Mouse (Mus musculus) kidney, embryonic 14.5 days (tissue): ENCODE data around the gene Bend3. TPM values are rescaled to one million over a fixed set of nuclear protein-coding genes. Genes with fewer than 3 reads are reported as not detected.

Experiments
- ATAC-seq: fragments of 200-750 bp; cut with Nextera tagmentation; 2 replicates; pipeline ENCODE4 v1.8.0; 2017; ENCODE audit warnings: moderate number of reproducible peaks, mild to moderate bottlenecking, moderate TSS enrichment, moderate library complexity; ENCODE audit not compliant: low FRiP score, low TSS enrichment
- H3K27ac ChIP-seq: fragments of 300-500 bp; sonication (generic); 2 replicates; pipeline ENCODE4 v1.5.1; 2014; ENCODE audit warnings: low read depth, mild to moderate bottlenecking, low read length, moderate library complexity, mixed read lengths
- H3K27me3 ChIP-seq: fragments of 300-500 bp; sonication (generic); 2 replicates; pipeline ENCODE4 v1.6.1; 2014; ENCODE audit warnings: mild to moderate bottlenecking, low read length; ENCODE audit not compliant: control insufficient read depth, insufficient read depth
- H3K36me3 ChIP-seq: fragments of 300-500 bp; sonication (generic); 2 replicates; pipeline ENCODE4 v1.6.1; 2014; ENCODE audit warnings: low read length, mixed read lengths; ENCODE audit not compliant: control insufficient read depth, insufficient read depth
- H3K4me1 ChIP-seq: fragments of 300-500 bp; sonication (generic); 2 replicates; pipeline ENCODE4 v1.6.1; 2014; ENCODE audit warnings: low read length, mixed read lengths; ENCODE audit not compliant: control insufficient read depth, insufficient read depth
- H3K4me2 ChIP-seq: fragments of 300-500 bp; sonication (generic); replicated peaks from 2 replicates; pipeline ENCODE4 v1.6.1; 2014; ENCODE audit warnings: low read depth, mild to moderate bottlenecking, low read length
- H3K4me3 ChIP-seq: fragments of 300-500 bp; sonication (generic); 2 replicates; pipeline ENCODE4 v1.5.1; 2014; ENCODE audit warnings: mild to moderate bottlenecking, low read length
- H3K9ac ChIP-seq: fragments of 300-500 bp; sonication (generic); 2 replicates; pipeline ENCODE4 v1.6.1; 2014; ENCODE audit warnings: low read depth, mild to moderate bottlenecking, low read length, moderate library complexity
- H3K9me3 ChIP-seq: fragments of 300-500 bp; sonication (generic); 2 replicates; pipeline ENCODE4 v1.6.1; 2016; ENCODE audit warnings: low read length; ENCODE audit not compliant: control insufficient read depth
- WGBS: fragments of 180-500 bp; shearing (Covaris S2); extraction: QIAGEN DNeasy Blood & Tissue Kit; methylation state at CpG from one replicate; pipeline ENCODE4 v1.1.7; 2014; 5-methylcytosine and 5-hydroxymethylcytosine counted together
- polyA plus RNA-seq: library from polyadenylated mRNA; unstranded; fragments of >200 nt; fragmentation: Nextera tagmentation; extraction: Ambion mirVana; gene quantifications from 2 replicates; pipeline ENCODE4 v1.2.1, GENCODE M21; 2014

Bend3 gene
- polyA plus RNA-seq, 1 experiment from 2014 or later, result 8.9 TPM

GRCm38 (mm10) chr10:43485751-43486268, 7.2 kb downstream of the Bend3 start:
- H3K9me3 ChIP-seq, result no peaks in the 10 kb centered on the region
- H3K9ac ChIP-seq, result no peak overlapping the region
- no peak overlapping the region for H3K4me2 ChIP-seq
- no peak overlapping the region for H3K27ac ChIP-seq
- peaks cover 24% of the 10 kb centered on the region for H3K4me1 ChIP-seq
- no peak overlapping the region for H3K4me3 ChIP-seq
- no peak for ATAC-seq
- no peaks in the 10 kb centered on the region for H3K36me3 ChIP-seq
- 73% methylated on average over 6 of the region's 6 CpGs for WGBS
- no peaks in the 10 kb centered on the region for H3K27me3 ChIP-seq

DNA sequence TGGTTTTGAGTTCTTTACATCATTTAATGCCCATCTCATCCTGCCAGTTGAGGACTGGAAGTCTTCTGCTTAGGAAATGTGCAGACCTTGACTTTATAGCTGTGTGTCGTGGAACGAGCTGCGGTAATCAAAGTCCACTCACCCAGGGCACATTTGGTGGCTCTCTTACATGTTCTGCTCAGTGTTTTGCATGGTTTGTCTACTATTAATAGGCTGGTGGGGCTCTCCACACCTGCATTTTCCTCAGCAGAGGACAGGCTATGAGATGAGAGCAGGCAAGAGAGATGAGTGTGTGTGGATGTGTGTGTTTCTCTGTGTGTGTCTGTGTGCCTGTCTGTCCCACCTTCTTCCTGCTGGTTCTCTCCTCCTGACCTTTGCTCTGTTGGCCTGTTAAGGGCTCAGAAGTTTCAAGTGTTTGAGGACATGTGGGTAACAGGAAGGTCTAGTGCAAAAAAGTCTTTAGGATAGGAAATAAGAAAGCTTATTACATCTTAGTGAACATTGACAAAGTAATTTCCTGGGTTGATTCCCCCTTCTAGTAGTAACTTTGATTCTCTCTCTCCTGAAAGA, 8.9 kb downstream of the Bend3 start:
- H3K36me3 ChIP-seq, result no peaks in the 10 kb centered on the region
- H3K27ac ChIP-seq, result no peak overlapping the region
- H3K4me3 ChIP-seq, result no peak overlapping the region
- H3K9ac ChIP-seq, result no peak overlapping the region
- no peaks in the 10 kb centered on the region for H3K27me3 ChIP-seq
- no peaks in the 10 kb centered on the region for H3K9me3 ChIP-seq
- H3K4me2 ChIP-seq, result no peak overlapping the region
- ATAC-seq, result no peak
- H3K4me1 ChIP-seq, result peaks cover 19% of the 10 kb centered on the region
- 64% methylated on average over 3 of the region's 3 CpGs for WGBS

- Histone ChIP-seq H3K27ac (no peak overlapping the region), H3K27me3 (no peaks in the 10 kb centered on the region), H3K9me3 (no peaks in the 10 kb centered on the region), H3K4me3 (no peak overlapping the region), H3K9ac (no peak overlapping the region), H3K36me3 (no peaks in the 10 kb centered on the region), H3K4me1 (peaks cover 17% of the 10 kb centered on the region), H3K4me2 (no peak overlapping the region)
- no peak for ATAC-seq
- WGBS, result 59% methylated on average over 4 of the region's 4 CpGs
Observed at GRCm38 (mm10) chr10:43488258-43488657, 9.6 kb downstream of the Bend3 start.

GRCm38 (mm10) chr10:43489139-43489538, 10.5 kb downstream of the Bend3 start:
- Histone ChIP-seq H3K4me3 (no peak overlapping the region), H3K4me1 (peaks cover 11% of the 10 kb centered on the region), H3K27me3 (no peaks in the 10 kb centered on the region), H3K9ac (no peak overlapping the region), H3K4me2 (no peak overlapping the region), H3K9me3 (no peaks in the 10 kb centered on the region), H3K27ac (no peak overlapping the region), H3K36me3 (peaks cover 2% of the 10 kb centered on the region; the same call in 1 of the 2 replicates)
- ATAC-seq, result no peak
- 81% methylated on average over 7 of the region's 7 CpGs for WGBS

GRCm38 (mm10) chr10:43489550-43489949, 10.9 kb downstream of the Bend3 start:
- Histone ChIP-seq H3K4me3 (no peak overlapping the region), H3K36me3 (peaks cover 5% of the 10 kb centered on the region; the same call in 1 of the 2 replicates), H3K4me1 (peaks cover 11% of the 10 kb centered on the region), H3K4me2 (no peak overlapping the region), H3K9me3 (no peaks in the 10 kb centered on the region), H3K27ac (no peak overlapping the region), H3K9ac (no peak overlapping the region), H3K27me3 (no peaks in the 10 kb centered on the region)
- WGBS, result 20% methylated on average over 6 of the region's 6 CpGs
- ATAC-seq, result peak; percentile 20; the same call in 1 of the 2 replicates

- H3K27ac ChIP-seq, result no peak overlapping the region
- 68% methylated on average over 8 of the region's 8 CpGs for WGBS
- H3K4me3 ChIP-seq, result no peak overlapping the region
- peaks cover 10% of the 10 kb centered on the region for H3K36me3 ChIP-seq
- H3K9me3 ChIP-seq, result no peaks in the 10 kb centered on the region
- H3K9ac ChIP-seq, result no peak overlapping the region
- peaks cover 11% of the 10 kb centered on the region for H3K4me1 ChIP-seq
- ATAC-seq, result no peak
- no peak overlapping the region for H3K4me2 ChIP-seq
- no peaks in the 10 kb centered on the region for H3K27me3 ChIP-seq
Observed at GRCm38 (mm10) chr10:43490034-43490433, 11.4 kb downstream of the Bend3 start.

- no peaks in the 10 kb centered on the region for H3K9me3 ChIP-seq
- H3K4me3 ChIP-seq, result no peak overlapping the region
- H3K27ac ChIP-seq, result no peak overlapping the region
- WGBS, result 82% methylated on average over 5 of the region's 5 CpGs
- peaks cover 17% of the 10 kb centered on the region for H3K36me3 ChIP-seq
- H3K4me2 ChIP-seq, result no peak overlapping the region
- peaks cover 11% of the 10 kb centered on the region for H3K4me1 ChIP-seq
- ATAC-seq, result no peak
- no peak overlapping the region for H3K9ac ChIP-seq
- no peaks in the 10 kb centered on the region for H3K27me3 ChIP-seq
Observed at GRCm38 (mm10) chr10:43490846-43491245, 12.2 kb downstream of the Bend3 start.

- H3K27ac ChIP-seq, result no peak overlapping the region
- H3K4me1 ChIP-seq, result no peaks in the 10 kb centered on the region
- no peak for ATAC-seq
- no peaks in the 10 kb centered on the region for H3K9me3 ChIP-seq
- H3K36me3 ChIP-seq, result peaks cover 53% of the 10 kb centered on the region
- H3K27me3 ChIP-seq, result no peaks in the 10 kb centered on the region
- H3K9ac ChIP-seq, result no peak overlapping the region
- 93% methylated on average over 4 of the region's 4 CpGs for WGBS
- H3K4me3 ChIP-seq, result no peak overlapping the region
- no peak overlapping the region for H3K4me2 ChIP-seq
Observed at GRCm38 (mm10) chr10:43502599-43502998, 24.0 kb downstream of the Bend3 start.

GRCm38 (mm10) chr10:43504291-43504690, 25.7 kb downstream of the Bend3 start:
- no peak overlapping the region for H3K4me2 ChIP-seq
- H3K9me3 ChIP-seq, result no peaks in the 10 kb centered on the region
- no peaks in the 10 kb centered on the region for H3K4me1 ChIP-seq

More at GRCm38 (mm10) chr10:43504291-43504690, 25.7 kb downstream of the Bend3 start:
- no peaks in the 10 kb centered on the region for H3K27me3 ChIP-seq
- WGBS, result 100% methylated on average over 1 of the region's 1 CpGs
- no peak overlapping the region for H3K9ac ChIP-seq
- no peak for ATAC-seq
- no peak overlapping the region for H3K27ac ChIP-seq
- peaks cover 44% of the 10 kb centered on the region for H3K36me3 ChIP-seq
- H3K4me3 ChIP-seq, result no peak overlapping the region
